Mouse (Mus musculus) neural tube, embryonic 11.5 days (tissue): ENCODE data around the gene Lmtk3. TPM values are rescaled to one million over a fixed set of nuclear protein-coding genes. Genes with fewer than 3 reads are reported as not detected.

ENCODE experiments used
- ATAC-seq: fragments of 200-750 bp; cut with Nextera tagmentation; 2 replicates; pipeline ENCODE4 v1.8.0; 2017; ENCODE audit warnings: moderate number of reproducible peaks, mild to moderate bottlenecking, moderate TSS enrichment, moderate library complexity; ENCODE audit not compliant: insufficient read depth, low FRiP score, low TSS enrichment
- DNase-seq: peaks from one replicate; pipeline ENCODE4 v3.0.0-alpha.2; 2015; ENCODE audit warnings: low spot score
- H3K27ac ChIP-seq: fragments of 300-500 bp; sonication (generic); 2 replicates; pipeline ENCODE4 v1.5.1; 2014; ENCODE audit warnings: low read depth, mild to moderate bottlenecking, low read length
- H3K27me3 ChIP-seq: fragments of 300-500 bp; sonication (generic); 2 replicates; pipeline ENCODE4 v1.6.1; 2014; ENCODE audit warnings: mild to moderate bottlenecking, low read length, mixed read lengths; ENCODE audit not compliant: control insufficient read depth, insufficient read depth
- H3K36me3 ChIP-seq: fragments of 300-500 bp; sonication (generic); 2 replicates; pipeline ENCODE4 v1.6.1; 2014; ENCODE audit warnings: mild to moderate bottlenecking, low read length, moderate library complexity, mixed read lengths; ENCODE audit not compliant: control insufficient read depth, insufficient read depth
- H3K4me1 ChIP-seq: fragments of 300-500 bp; sonication (generic); 2 replicates; pipeline ENCODE4 v1.6.1; 2014; ENCODE audit warnings: low read length, mixed read lengths; ENCODE audit not compliant: control insufficient read depth, insufficient read depth
- H3K4me2 ChIP-seq: fragments of 300-500 bp; sonication (generic); 2 replicates; pipeline ENCODE4 v1.6.1; 2014; ENCODE audit warnings: low read depth, mild to moderate bottlenecking, moderate library complexity
- H3K4me3 ChIP-seq: fragments of 300-500 bp; sonication (generic); 2 replicates; pipeline ENCODE4 v1.5.1; 2014; ENCODE audit warnings: low read depth, low read length
- H3K9ac ChIP-seq: fragments of 300-500 bp; sonication (generic); 2 replicates; pipeline ENCODE4 v1.6.1; 2014; ENCODE audit warnings: mild to moderate bottlenecking, low read length
- H3K9me3 ChIP-seq: fragments of 300-500 bp; sonication (generic); 2 replicates; pipeline ENCODE4 v1.6.1; 2016; ENCODE audit warnings: low read length; ENCODE audit not compliant: control insufficient read depth
- WGBS: fragments of 180-500 bp; shearing (Covaris S2); extraction: QIAGEN DNeasy Blood & Tissue Kit; methylation state at CpG from one replicate; pipeline ENCODE4 v1.1.7; 2014; 5-methylcytosine and 5-hydroxymethylcytosine counted together
- polyA plus RNA-seq: library from polyadenylated mRNA; unstranded; fragments of >200 nt; fragmentation: Nextera tagmentation; extraction: Ambion mirVana; gene quantifications from 2 replicates; pipeline ENCODE4 v1.2.1, GENCODE M21; 2014

Gene Lmtk3
- polyA plus RNA-seq, 1 experiment from 2014 or later, result 4.3 TPM

GRCm38 (mm10) chr7:45786661-45787413 lies 3.3 kb downstream of the Lmtk3 start:
- ATAC-seq (peak; percentile 14; the same call in 1 of the 2 replicates), DNase-seq (peak; percentile 56)
- WGBS, result 5% methylated on average over 16 of the region's 17 CpGs
- H3K4me1 ChIP-seq, result peaks cover 17% of the 10 kb centered on the region; the same call in 1 of the 2 replicates
- H3K36me3 ChIP-seq, result peaks cover 8% of the 10 kb centered on the region
- H3K9me3 ChIP-seq, result no peaks in the 10 kb centered on the region
- peak overlapping the region; percentile 91 for H3K4me3 ChIP-seq
- 0 out of 2 replicates have a peak, but pooled peaks cover 3% of the 10 kb centered on the region for H3K27me3 ChIP-seq
- 0 out of 2 replicates have a peak overlapping the region, but pooled peaks have one; percentile 3 for H3K27ac ChIP-seq
- H3K9ac ChIP-seq, result peak overlapping the region; percentile 79
- peak overlapping the region; percentile 88 for H3K4me2 ChIP-seq

DNA sequence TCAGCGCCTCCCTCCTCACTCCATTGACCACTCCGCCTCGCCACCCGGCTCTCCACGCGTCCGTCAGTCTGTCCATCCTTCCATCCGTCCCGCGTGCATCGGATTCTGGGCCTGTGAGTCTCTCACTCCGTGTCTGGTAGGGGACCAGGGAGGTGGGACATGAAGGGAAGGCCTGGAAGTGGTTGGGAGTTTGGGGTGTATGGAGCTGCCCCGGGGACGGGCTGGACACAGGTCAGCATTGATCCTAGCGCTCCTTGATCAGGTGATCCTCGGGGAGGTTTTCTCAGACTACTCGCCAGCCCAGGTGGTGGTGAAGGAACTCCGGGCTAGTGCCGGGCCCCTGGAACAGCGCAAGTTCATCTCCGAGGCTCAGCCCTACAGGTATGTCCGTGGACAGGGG lies 4.1 kb downstream of the Lmtk3 start:
- no peaks in the 10 kb centered on the region for H3K9me3 ChIP-seq
- ATAC-seq (no peak), DNase-seq (no peak)
- peaks cover 17% of the 10 kb centered on the region; the same call in 1 of the 2 replicates for H3K4me1 ChIP-seq
- peaks cover 9% of the 10 kb centered on the region for H3K36me3 ChIP-seq
- H3K27me3 ChIP-seq, result no peaks in the 10 kb centered on the region
- H3K9ac ChIP-seq, result no peak overlapping the region
- peak overlapping the region; percentile 88 for H3K4me2 ChIP-seq
- H3K4me3 ChIP-seq, result no peak overlapping the region
- 87% methylated on average over 22 of the region's 22 CpGs for WGBS
- no peak overlapping the region for H3K27ac ChIP-seq

- Histone ChIP-seq H3K9me3 (no peaks in the 10 kb centered on the region), H3K4me2 (no peak overlapping the region), H3K9ac (no peak overlapping the region), H3K27me3 (no peaks in the 10 kb centered on the region), H3K27ac (no peak overlapping the region), H3K36me3 (peaks cover 18% of the 10 kb centered on the region), H3K4me3 (no peak overlapping the region), H3K4me1 (0 out of 2 replicates have a peak, but pooled peaks cover 2% of the 10 kb centered on the region)
- WGBS, result 84% methylated on average over 6 of the region's 6 CpGs
- ATAC-seq (no peak), DNase-seq (no peak)
These were observed 7.2 kb downstream of the Lmtk3 start for GRCm38 (mm10) chr7:45790721-45791120.

- DNase-seq (no peak), ATAC-seq (no peak)
- Histone ChIP-seq H3K4me3 (no peak overlapping the region), H3K27ac (no peak overlapping the region), H3K4me1 (no peaks in the 10 kb centered on the region), H3K9me3 (no peaks in the 10 kb centered on the region), H3K4me2 (no peak overlapping the region), H3K36me3 (peaks cover 18% of the 10 kb centered on the region), H3K9ac (no peak overlapping the region), H3K27me3 (peaks cover 2% of the 10 kb centered on the region; the same call in 1 of the 2 replicates)
- whole genome bisulfite sequencing, result 73% methylated on average over 17 of the region's 17 CpGs
These were observed 8.4 kb downstream of the Lmtk3 start for GRCm38 (mm10) chr7:45791756-45792490.

GRCm38 (mm10) chr7:45793240-45793639 lies 9.7 kb downstream of the Lmtk3 start:
- Histone ChIP-seq H3K9ac (no peak overlapping the region), H3K27ac (no peak overlapping the region), H3K9me3 (no peaks in the 10 kb centered on the region), H3K4me3 (no peak overlapping the region), H3K4me2 (no peak overlapping the region), H3K36me3 (peaks cover 18% of the 10 kb centered on the region), H3K4me1 (peaks cover 11% of the 10 kb centered on the region), H3K27me3 (peaks cover 15% of the 10 kb centered on the region)
- ATAC-seq (no peak), DNase-seq (no peak)
- 87% methylated on average over 22 of the region's 24 CpGs for WGBS

GRCm38 (mm10) chr7:45793969-45794585 lies 10.5 kb downstream of the Lmtk3 start:
- no peak for DNase-seq
- Histone ChIP-seq H3K9ac (no peak overlapping the region), H3K4me1 (peaks cover 13% of the 10 kb centered on the region), H3K4me2 (no peak overlapping the region), H3K27ac (no peak overlapping the region), H3K27me3 (peaks cover 23% of the 10 kb centered on the region), H3K36me3 (peaks cover 18% of the 10 kb centered on the region), H3K9me3 (no peaks in the 10 kb centered on the region), H3K4me3 (no peak overlapping the region)
- WGBS, result 87% methylated on average over 25 of the region's 44 CpGs
- no peak for ATAC-seq

DNA sequence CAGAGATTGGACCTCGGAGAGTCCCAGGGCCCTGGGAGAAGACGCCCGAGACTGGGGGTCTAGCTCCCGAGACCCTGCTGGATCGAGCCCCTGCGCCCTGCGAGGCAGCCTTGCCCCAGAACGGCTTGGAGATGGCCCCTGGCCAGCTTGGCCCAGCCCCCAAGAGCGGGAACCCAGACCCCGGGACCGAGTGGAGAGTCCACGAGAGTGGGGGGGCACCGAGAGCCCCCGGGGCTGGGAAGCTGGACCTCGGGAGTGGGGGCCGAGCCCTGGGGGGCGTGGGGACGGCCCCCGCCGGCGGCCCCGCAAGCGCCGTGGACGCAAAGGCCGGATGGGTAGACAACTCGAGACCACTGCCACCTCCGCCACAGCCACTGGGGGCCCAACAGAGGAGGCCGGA lies 11.4 kb downstream of the Lmtk3 start:
- Histone ChIP-seq H3K4me3 (no peak overlapping the region), H3K27ac (no peak overlapping the region), H3K9ac (no peak overlapping the region), H3K4me1 (peaks cover 13% of the 10 kb centered on the region), H3K36me3 (peaks cover 11% of the 10 kb centered on the region), H3K4me2 (no peak overlapping the region), H3K9me3 (no peaks in the 10 kb centered on the region), H3K27me3 (peaks cover 25% of the 10 kb centered on the region)
- ATAC-seq, result no peak
- WGBS, result 98% methylated on average over 18 of the region's 29 CpGs
- DNase-seq, result no peak

GRCm38 (mm10) chr7:45796950-45797349 lies 13.4 kb downstream of the Lmtk3 start:
- ATAC-seq (no peak), DNase-seq (no peak)
- peaks cover 10% of the 10 kb centered on the region for H3K36me3 ChIP-seq
- peaks cover 15% of the 10 kb centered on the region for H3K4me1 ChIP-seq
- peaks cover 25% of the 10 kb centered on the region for H3K27me3 ChIP-seq
- H3K9ac ChIP-seq, result no peak overlapping the region
- H3K4me3 ChIP-seq, result no peak overlapping the region; the same call in 1 of the 2 replicates
- WGBS, result 43% methylated on average over 6 of the region's 6 CpGs
- no peak overlapping the region for H3K4me2 ChIP-seq
- H3K9me3 ChIP-seq, result no peaks in the 10 kb centered on the region
- H3K27ac ChIP-seq, result no peak overlapping the region
